15 mouse cellular contexts compared by ENCODE assay signal in the genomic region with DNA sequence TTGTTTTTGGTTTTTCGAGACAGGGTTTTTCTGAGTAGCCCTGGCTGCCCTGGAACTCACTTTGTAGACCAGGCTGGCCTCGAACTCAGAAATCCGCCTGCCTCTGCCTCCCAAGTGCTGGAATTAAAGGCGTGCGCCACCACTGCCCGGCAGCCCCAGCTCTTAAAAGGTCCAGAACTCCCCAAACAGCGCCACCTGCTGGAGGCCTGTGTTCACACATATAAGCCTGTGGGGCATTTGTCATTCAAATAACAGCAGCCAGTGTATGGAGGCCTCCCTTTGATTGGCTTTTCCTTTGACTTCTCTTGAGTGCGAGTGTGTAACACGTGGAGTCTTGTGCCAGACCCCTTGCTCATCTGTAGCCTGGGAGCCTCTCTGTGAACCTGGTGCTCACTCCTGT. TPM values are rescaled to one million over a fixed set of nuclear protein-coding genes. Genes with fewer than 3 reads are reported as not detected.
DNase-seq lines count a peak whose midpoint lies in the region; ATAC-seq and TF ChIP-seq lines count a peak whose summit lies in the region.
"Had no signal": no experiment of that assay in that cellular context is flagged by ENCODE, and none has a peak within 500 bp of the region (broad histone marks: within the 10 kb centered on the region; RNA-seq: fewer than 3 reads in every experiment).

No protein-coding gene starts in this region.

- H3K4me1 ChIP-seq in bone marrow, adult 2 months (ENCODE audit: control insufficient read depth, insufficient read depth, low read length) = peaks cover 1% of the 10 kb centered on the region; the same call in 1 of the 2 replicates

- WGBS in bone marrow, adult 2 months = 94% methylated on average over 9 of the region's 9 CpGs

- H3K27ac ChIP-seq in left cerebral cortex, adult 2 months = no peak overlapping the region
- H3K27ac ChIP-seq in bone marrow, adult 2 months (ENCODE audit: control insufficient read depth, insufficient read depth, low read depth, low read length, poor library complexity) = no peak overlapping the region
- H3K27ac ChIP-seq: hindbrain, embryonic 13.5 days; liver, embryonic 15.5 days had no signal

- no peak for TF ChIP-seq POLR2A in bone marrow, adult 2 months (IDR thresholded peaks at IDR 0.05; ENCODE audit: borderline replicate concordance, control insufficient read depth, low read depth, low read length)

- no peak overlapping the region for H3K4me3 ChIP-seq in left cerebral cortex, adult 2 months
- no peak overlapping the region for H3K4me3 ChIP-seq in bone marrow, adult 2 months (replicated peaks; ENCODE audit: control insufficient read depth, low read depth, low read length)
- H3K4me3 ChIP-seq: erythroblast, embryonic 14.5 days; hindbrain, embryonic 13.5 days; liver, embryonic 15.5 days; myocyte had no signal

- no peak for ATAC-seq in CD4-positive, CD25-positive, alpha-beta regulatory T cell, adult 4 months
- ATAC-seq in inflammation-experienced regulatory T-cells, adult 6 months = no peak
- ATAC-seq: activated CD4-positive, CD25-positive, alpha-beta regulatory T cell, adult 4 months had no signal

- peak; percentile 60 for DNase-seq in CD4-positive, CD25-positive, alpha-beta regulatory T cell, adult 2 months (ENCODE audit: low read depth, low spot score)
- DNase-seq in left cerebral cortex, adult 2 months (ENCODE audit: extremely low spot score in 1 of 2, low spot score in 2 of 2) = no peak
- DNase-seq in left cerebral cortex, adult 18-20 months (ENCODE audit: low spot score in 2 of 2) = no peak
- peak; percentile 39 for DNase-seq in CD4-positive helper T cell, adult 2 months (ENCODE audit: low read depth, low spot score)
- DNase-seq in cerebellum, adult 8-10 months = no peak
- DNase-seq: kidney, postnatal 14 days had no signal

- intact Hi-C loops in left cerebral cortex, adult 2 months (cut with DNase I) = no loop called here

- peak; percentile 45 for TF ChIP-seq CTCF in left cerebral cortex, adult 2 months (IDR thresholded peaks at IDR 0.05)
- 0 out of 2 replicates have a peak, but pooled peaks have one; percentile 20 for TF ChIP-seq CTCF in bone marrow, adult 2 months (IDR thresholded peaks at IDR 0.05; ENCODE audit: control insufficient read depth, insufficient read depth, low read length)

RNA-seq across cellular contexts. Expression of gene Tmem132b, which starts 24.0 kb away (rescaled TPM):
- under 1 TPM in 1 of 2 experiments, not detected in 1; 0.16 TPM for polyA plus RNA-seq in CD4-positive, CD25-positive, alpha-beta regulatory T cell, adult 4 months (2017; shearing (Covaris generic))
- total RNA-seq in left cerebral cortex, adult 2 months (2021) = 100 to 1,000 TPM; 135 to 141 TPM
- 100 to 1,000 TPM; 116 to 123 TPM for total RNA-seq in left cerebral cortex, adult 18-20 months (2021)
- polyA plus RNA-seq in bone marrow, adult 2 months (2011; ENCODE audit: insufficient read depth, insufficient read length, low replicate concordance, missing spikeins) = not detected in 2 replicates
- polyA plus RNA-seq in inflammation-experienced regulatory T-cells, adult 6 months (2017; shearing (Covaris generic)) = not detected
- total RNA-seq: megakaryocyte-erythroid progenitor cell, adult 5-6 weeks had no signal
- polyA plus RNA-seq: activated CD4-positive, CD25-positive, alpha-beta regulatory T cell, adult 4 months; erythroblast, embryonic 14.5 days; liver, embryonic 15.5 days had no signal

RNA-seq across cellular contexts. Expression of gene Aacs, which starts 32.0 kb away (rescaled TPM):
- 10 to 100 TPM; 22.1 to 39.8 TPM for polyA plus RNA-seq in CD4-positive, CD25-positive, alpha-beta regulatory T cell, adult 4 months (2017; shearing (Covaris generic))
- 10 to 100 TPM; 43.7 to 48.0 TPM for total RNA-seq in left cerebral cortex, adult 2 months (2021)
- 10 to 100 TPM; 45.7 to 49.5 TPM for total RNA-seq in left cerebral cortex, adult 18-20 months (2021)
- polyA plus RNA-seq in bone marrow, adult 2 months (2011; ENCODE audit: insufficient read depth, insufficient read length, low replicate concordance, missing spikeins) = 4.3 and 18.4 TPM in 2 replicates
- 10 to 100 TPM; 22.5 to 25.4 (median 24.7) TPM for polyA plus RNA-seq in inflammation-experienced regulatory T-cells, adult 6 months (2017; shearing (Covaris generic))

Comparison
In these comparisons a context has a peak if more than half of its experiments do, and no peak if none do; other contexts are left out.
1. DNase-seq: peak in CD4-positive, CD25-positive, alpha-beta regulatory T cell, adult 2 months (single experiment) and CD4-positive helper T cell, adult 2 months (single experiment); none in left cerebral cortex, adult 2 months (0 of 2), left cerebral cortex, adult 18-20 months (0 of 2) and cerebellum, adult 8-10 months (single experiment).